Mouse (Mus musculus) bone marrow macrophage, adult 2 months (primary cell): ENCODE data around the gene Zfp276.

Experiments used
- CTCF ChIP-seq: IDR thresholded peaks from 2 replicates; pipeline ENCODE4 v1.5.1; 2012; ENCODE audit warnings: low read depth, mild to moderate bottlenecking, low read length, moderate library complexity
- POLR2A ChIP-seq: IDR thresholded peaks from 2 replicates; pipeline ENCODE4 v1.6.1; 2012; ENCODE audit warnings: mild to moderate bottlenecking, low read depth, low read length, borderline replicate concordance

DNA sequence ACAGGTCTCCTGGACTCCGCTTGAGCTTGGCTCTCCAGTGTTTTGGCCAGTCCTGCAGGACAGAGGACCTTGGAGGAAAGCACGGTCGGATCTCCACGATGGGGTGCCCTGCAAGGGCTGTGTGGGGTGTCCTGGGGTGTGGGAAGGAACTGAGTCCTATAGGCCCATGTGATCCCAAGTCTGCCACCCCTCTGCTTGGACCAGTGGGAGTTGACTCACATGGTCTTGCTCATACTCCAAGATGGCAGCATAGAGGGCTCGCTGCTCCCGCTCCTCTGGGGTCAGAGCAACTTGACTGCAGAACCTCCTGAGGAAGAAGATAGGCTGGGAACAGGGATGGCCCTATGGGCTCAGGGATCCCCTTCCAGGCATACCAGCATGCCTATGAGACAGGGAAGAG is 6.2 kb upstream of the Zfp276 start:
- TF ChIP-seq CTCF (no peak), POLR2A (no peak)
